Mouse (Mus musculus) gastrocnemius, postnatal 36 days (tissue): ENCODE data around the gene Olfr826. TPM values are rescaled to one million over a fixed set of nuclear protein-coding genes. Genes with fewer than 3 reads are reported as not detected.
"Not testable (repeated sequence)": the region's sequence is repeated elsewhere in the genome, so short reads cannot be mapped to it uniquely, and the experiment has no call there.

ENCODE experiments used
- DNase-seq, 2 experiments: peaks; one replicate each; pipeline ENCODE4 v3.0.0; 2022
- intact Hi-C: fragments of 180-260 bp; cut with DNase I; formaldehyde crosslinking; loops from one replicate; pipeline ENCODE4 v1.15.1; 2025
- long read RNA-seq, 2 experiments: library from polyadenylated mRNA; stranded (forward); transcript quantifications; one replicate each; pipeline ENCODE4 v2.0.0; 2021
- total RNA-seq, 2 experiments: library from RNA; stranded (reverse); gene quantifications; 2 replicates each; pipeline ENCODE4 v1.2.3; 2021

The Olfr826 gene
- total RNA-seq = not detected
- long read RNA-seq, experiment 1 = 0 reads
- long read RNA-seq, experiment 2 = 0 reads

- intact Hi-C loops = no loop called here
- DNase-seq = no peak
These were observed at the start of gene Olfr826 for GRCm38 (mm10) chr10:130184086-130184485. Olfr826 (minus strand) TSS chr10:130184186.

DNA sequence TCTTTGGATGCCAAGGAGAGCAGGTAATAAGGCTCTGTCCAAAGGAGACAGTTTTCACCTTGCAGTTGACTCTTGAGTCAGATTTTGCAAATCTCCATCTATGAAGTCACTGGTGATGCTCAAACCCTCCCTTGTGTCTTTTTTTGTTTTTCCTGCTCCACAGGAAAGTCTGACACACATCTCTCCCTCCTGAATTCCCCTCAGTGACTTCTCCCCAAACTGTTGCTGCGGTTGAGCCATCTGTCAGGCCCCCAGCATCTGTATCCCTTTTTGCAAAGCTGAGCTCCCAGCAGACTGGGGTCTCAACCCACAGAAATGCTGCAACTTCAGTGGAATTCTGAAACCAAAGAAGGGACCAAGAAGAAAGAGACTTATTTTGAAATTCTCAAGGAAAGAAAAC lies 48.1 kb upstream of the Olfr826 start:
- DNase-seq = no peak
- intact Hi-C loops = no loop called here

DNA sequence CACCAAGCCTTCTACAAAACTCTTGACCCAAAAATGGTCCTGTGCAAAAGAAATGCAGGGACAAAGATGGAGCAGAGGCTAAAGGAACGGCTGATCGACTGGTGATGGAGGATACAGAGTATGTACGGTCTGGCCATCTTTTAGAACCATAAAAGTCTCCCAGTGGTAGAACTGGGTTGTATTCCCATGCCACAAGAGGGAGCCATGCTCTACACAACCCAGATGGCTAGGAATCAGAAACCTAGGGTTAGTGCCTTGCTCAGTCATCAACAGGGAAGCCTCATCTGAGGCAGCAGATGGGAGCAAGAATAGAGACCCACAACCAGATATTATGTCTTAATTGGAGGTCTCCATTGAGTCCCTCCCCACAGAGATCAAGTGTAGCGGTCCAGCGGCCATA lies 45.6 kb upstream of the Olfr826 start:
- no peak for DNase-seq
- intact Hi-C loops = loop anchor here (2.0 kb wide), 1 partner anchor 71 kb away; no protein-coding TSS in a partner anchor

- DNase-seq = no peak
- intact Hi-C loops = loop anchor here (2.0 kb wide), 1 partner anchor 73 kb away; no protein-coding TSS in a partner anchor
These were observed 44.3 kb upstream of the Olfr826 start for GRCm38 (mm10) chr10:130228246-130228645.

DNA sequence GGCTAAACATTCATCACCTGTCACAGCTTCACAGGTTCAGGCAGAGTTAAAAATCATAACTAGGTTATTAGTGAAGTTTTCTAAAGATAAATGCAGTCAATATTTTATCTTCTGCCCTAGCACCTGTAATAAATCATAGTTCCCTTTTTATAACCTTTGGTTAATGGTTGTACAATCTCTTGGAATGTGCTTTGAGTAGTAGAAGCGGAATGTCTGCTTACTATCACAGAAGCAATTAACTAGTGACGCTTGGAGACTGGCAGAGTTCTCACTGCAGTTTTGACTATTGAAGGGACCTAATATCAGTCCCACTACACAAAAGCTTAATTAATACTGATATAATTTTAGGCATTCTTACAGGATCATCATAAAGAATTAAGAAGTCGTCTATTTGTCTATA lies 41.0 kb upstream of the Olfr826 start:
- intact Hi-C loops = no loop called here
- no peak for DNase-seq

GRCm38 (mm10) chr10:130214303-130214702 lies 30.3 kb upstream of the Olfr826 start, which contains the start of gene Olfr827:
Olfr827 (minus strand) TSS chr10:130214403.
- intact Hi-C loops = no loop called here
- no peak for DNase-seq

GRCm38 (mm10) chr10:130166666-130167065 lies 17.3 kb downstream of the Olfr826 start, which contains the start of gene Olfr825:
Olfr825 (minus strand) TSS chr10:130166766.
- intact Hi-C loops = no loop called here
- DNase-seq = no peak

GRCm38 (mm10) chr10:130165196-130165595 lies 18.8 kb downstream of the Olfr826 start:
- intact Hi-C loops = no loop called here
- no peak for DNase-seq

DNA sequence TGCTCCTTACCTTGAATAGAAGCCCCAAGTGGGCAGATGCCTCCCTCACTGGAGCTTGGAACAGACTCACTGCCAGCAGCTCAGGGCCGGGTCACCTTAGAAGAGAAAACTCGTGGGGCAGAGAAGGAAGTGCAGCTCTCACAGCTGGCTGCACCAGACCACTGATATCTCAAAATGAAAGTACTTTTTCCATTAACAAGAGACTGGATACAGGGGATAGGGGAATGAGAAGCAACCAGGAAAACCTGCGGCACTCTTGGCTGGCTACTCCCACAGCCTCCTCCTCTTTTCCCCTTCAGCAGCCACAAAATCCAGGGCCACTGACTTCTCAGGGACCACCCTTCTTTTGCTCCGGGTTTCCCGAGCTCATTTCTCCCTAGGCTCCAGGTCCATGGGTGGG lies 39.9 kb downstream of the Olfr826 start:
- DNase-seq = no peak
- intact Hi-C loops = no loop called here

- intact Hi-C loops, DNase-seq: not testable (repeated sequence)
These were observed 41.5 kb downstream of the Olfr826 start for GRCm38 (mm10) chr10:130142481-130142880.

DNA sequence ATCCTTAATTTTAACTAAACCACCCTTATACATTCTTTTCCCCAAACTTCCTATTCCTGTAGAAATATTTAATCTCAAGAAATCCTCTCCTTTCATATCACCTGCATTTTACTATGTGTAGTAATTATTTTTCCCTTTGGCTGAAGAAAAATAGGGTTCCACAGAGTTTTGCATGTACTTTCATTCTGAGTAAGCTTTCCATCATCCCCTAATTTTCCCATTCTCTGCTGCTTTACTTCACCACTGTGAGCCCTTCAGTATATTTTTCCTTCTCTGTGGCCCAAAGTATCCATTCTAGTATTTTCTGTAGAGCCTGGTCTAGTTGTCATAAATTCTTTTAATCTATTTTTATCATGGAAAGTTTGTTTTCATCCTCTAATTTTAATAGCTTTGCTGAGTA lies 49.2 kb downstream of the Olfr826 start:
- intact Hi-C loops = no loop called here
- DNase-seq = no peak

DNA sequence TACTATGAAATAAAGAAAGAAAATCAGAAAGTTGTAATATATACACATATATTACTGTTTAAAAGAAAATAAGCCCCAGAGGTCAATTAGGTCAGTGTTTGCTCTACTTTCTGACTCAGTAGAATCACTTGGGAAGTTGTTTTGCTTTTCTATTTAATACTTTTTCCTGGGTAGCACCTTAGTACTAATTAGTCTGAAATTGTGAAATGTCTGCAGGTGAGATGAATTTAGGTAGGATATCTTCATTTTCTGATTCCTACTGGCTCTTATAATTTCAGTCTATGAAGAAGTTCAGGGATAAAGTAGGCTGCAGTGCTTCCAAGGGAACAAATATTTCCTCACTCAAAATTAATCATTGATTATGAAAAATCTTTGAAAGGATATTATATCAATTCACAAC lies 54.1 kb downstream of the Olfr826 start, which contains the start of gene Olfr824:
TSS of gene Olfr824 (minus strand) at position 101 of the 400 bp plus-strand sequence.
- intact Hi-C loops, DNase-seq: not testable (repeated sequence)

Other genes starting within 250 kb of the Olfr826 start
- gene Olfr818, start 235.1 kb downstream of the Olfr826 start, total RNA-seq = not detected
- not detected for gene Olfr819, start 216.9 kb downstream of the Olfr826 start, total RNA-seq
- not detected for gene Olfr247, start 208.0 kb downstream of the Olfr826 start, total RNA-seq
- gene Gm10310, start 199.1 kb downstream of the Olfr826 start, total RNA-seq = not detected
- gene Olfr820, start 171.6 kb downstream of the Olfr826 start, total RNA-seq = not detected
- gene Olfr821, start 153.8 kb downstream of the Olfr826 start, total RNA-seq = not detected
- not detected for gene Olfr822, start 113.0 kb downstream of the Olfr826 start, total RNA-seq
- gene Olfr823, start 68.8 kb downstream of the Olfr826 start, total RNA-seq = not detected
- gene Olfr824, start 54.2 kb downstream of the Olfr826 start, total RNA-seq = not detected
- gene Olfr825, start 17.4 kb downstream of the Olfr826 start, total RNA-seq = not detected
- gene Olfr827, start 30.2 kb upstream of the Olfr826 start, total RNA-seq = not detected
- not detected for gene Neurod4, start 96.1 kb upstream of the Olfr826 start, total RNA-seq
- under 1 TPM; 0.47 to 0.97 TPM for gene Tespa1, start 138.7 kb upstream of the Olfr826 start, total RNA-seq
- not detected for gene Vmn2r84, start 210.1 kb upstream of the Olfr826 start, total RNA-seq
- gene Vmn2r85, start 245.5 kb upstream of the Olfr826 start, total RNA-seq = not detected